Mouse (Mus musculus): ENCODE data around the gene Pitpnm3.
"Not testable (repeated sequence)": the region's sequence is repeated elsewhere in the genome, so short reads cannot be mapped to it uniquely, and the experiment has no call there.

Gene Pitpnm3

GRCm38 (mm10) chr11:72135383-72136158 lies at the start of gene Pitpnm3:
TSS of gene Pitpnm3 (minus strand) at chr11:72135778.
- no peak for DNase-seq (ENCODE audit: low read depth, low spot score)

- DNase-seq (ENCODE audit: low read depth, low spot score) = no peak
These were observed 48.7 kb upstream of the Pitpnm3 start for GRCm38 (mm10) chr11:72184252-72184651.

- DNase-seq (ENCODE audit: low read depth, low spot score) = no peak
These were observed 45.6 kb upstream of the Pitpnm3 start for GRCm38 (mm10) chr11:72181136-72181535.

DNA sequence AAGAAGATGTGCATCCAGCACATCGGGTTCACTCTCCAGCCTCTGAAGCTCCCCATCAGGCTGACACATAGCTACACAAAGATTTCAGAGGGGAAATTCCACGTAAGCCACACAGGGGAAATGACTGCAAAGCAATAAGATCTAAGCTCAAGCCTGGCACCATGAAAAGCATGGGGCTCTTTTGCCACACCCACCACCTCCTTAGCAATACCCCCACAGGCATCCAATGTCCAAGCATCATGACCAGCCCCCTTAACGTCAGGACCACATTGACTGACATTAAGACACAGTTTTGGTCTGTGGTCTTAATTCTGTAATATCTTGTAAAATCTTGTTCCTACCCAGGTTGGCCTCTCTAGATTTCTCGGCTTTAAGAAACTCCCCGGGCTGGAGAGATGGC lies 45.0 kb upstream of the Pitpnm3 start:
- no peak for DNase-seq (ENCODE audit: low read depth, low spot score)

GRCm38 (mm10) chr11:72176553-72176952 lies 41.0 kb upstream of the Pitpnm3 start:
- DNase-seq (ENCODE audit: low read depth, low spot score) = peak; percentile 39

GRCm38 (mm10) chr11:72175966-72176365 lies 40.4 kb upstream of the Pitpnm3 start:
- no peak for DNase-seq (ENCODE audit: low read depth, low spot score)

DNA sequence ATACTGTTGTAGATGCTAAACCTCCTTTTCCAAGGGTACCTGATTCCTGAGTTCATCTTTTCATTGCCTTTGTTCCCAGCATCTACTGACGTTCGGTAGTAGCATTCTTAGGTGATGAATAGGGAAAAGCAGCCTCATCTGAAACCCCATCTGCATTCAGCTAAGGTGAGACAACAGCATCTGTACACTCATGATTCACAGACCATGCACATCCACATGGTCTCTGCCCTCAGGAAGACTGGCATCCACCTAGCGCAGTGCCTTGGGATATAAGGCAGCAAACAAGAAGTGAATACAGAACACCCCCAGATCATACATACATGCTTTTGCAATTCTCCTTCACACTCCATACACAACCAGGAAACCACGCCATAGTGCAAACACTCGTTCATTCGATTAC lies 39.1 kb upstream of the Pitpnm3 start:
- DNase-seq (ENCODE audit: low read depth, low spot score) = no peak

- DNase-seq (ENCODE audit: low read depth, low spot score) = no peak
These were observed 37.9 kb upstream of the Pitpnm3 start for GRCm38 (mm10) chr11:72173506-72173905.

DNA sequence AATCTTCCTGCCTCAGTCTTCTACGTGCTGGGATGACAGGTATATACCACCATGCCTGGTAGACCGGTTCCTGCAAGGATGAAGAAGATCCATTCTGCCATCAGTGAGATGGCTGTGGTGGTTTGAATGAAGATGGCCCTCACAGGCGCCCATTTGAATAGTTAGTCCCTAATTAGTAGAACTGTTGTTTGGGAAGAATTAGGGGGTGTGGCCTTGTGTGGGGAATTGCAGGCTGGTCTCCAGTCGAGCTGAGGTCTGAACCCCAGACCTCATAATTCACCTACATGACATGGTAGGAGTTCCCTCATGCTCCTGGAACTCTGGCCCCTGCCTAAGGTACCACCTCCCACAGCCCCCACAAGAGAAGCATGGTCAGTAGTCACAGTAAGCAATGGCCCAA lies 36.3 kb upstream of the Pitpnm3 start:
- DNase-seq (ENCODE audit: low read depth, low spot score) = not testable (repeated sequence)

DNA sequence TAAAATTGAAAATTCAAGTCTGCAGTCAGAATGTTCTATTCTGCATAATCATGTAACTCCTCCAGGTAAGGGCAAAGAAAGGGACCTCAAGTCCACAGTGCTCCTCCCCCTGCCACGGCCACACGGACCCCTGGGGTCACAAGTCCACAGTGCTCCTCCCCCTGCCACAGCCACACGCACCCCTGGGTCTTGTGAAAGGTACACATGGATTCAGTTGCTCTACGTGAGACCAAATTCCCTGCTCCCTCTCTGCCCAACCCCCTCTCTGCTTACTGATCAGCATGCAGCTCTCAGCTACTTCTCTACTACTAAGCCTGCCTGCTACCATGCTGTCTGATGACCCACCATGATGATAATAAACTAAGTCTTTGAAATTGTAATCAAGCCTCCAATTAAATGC lies 34.3 kb upstream of the Pitpnm3 start:
- no peak for DNase-seq (ENCODE audit: low read depth, low spot score)

- DNase-seq (ENCODE audit: low read depth, low spot score) = no peak
These were observed 27.6 kb upstream of the Pitpnm3 start for GRCm38 (mm10) chr11:72163198-72163597.

DNA sequence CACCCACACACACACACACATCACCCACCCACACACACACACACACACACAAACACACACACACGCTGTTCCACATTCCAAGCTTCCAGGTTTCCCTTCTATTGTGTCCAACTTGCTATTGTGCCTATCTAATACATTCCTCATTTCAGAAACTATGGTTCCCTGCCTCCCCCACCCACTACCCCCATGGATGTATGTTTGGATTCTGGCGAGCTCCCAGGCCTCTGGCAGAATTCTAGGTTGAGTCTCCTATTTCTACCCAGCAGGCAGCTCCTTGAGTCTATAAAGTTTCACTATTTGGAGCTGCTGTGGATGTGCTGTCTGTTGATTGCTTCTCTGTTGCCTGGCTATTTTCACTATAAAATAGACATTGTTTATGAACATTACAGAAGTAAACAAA lies 21.0 kb upstream of the Pitpnm3 start:
- no peak for DNase-seq (ENCODE audit: low read depth, low spot score)

DNA sequence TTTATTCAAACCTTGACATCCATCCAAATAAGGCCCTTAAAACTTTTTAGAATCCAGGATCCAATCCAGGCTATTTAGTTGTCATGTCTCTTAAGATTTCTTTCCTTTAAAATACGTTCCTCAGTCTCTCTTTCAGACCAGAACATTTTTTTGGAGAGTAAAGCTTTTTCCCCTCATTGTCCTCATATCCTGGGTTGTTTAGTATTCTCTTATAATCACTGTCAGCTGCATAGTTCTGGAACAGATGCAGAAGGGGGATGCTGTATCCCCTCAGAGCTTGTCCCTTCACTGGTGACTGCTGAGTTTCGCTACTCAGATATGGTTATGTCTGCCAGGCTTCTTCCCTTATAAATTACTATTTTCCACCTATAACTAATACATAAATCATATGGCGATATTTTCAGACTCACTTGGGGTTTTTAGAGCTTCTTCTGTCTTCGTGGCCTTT lies 20.4 kb upstream of the Pitpnm3 start:
- DNase-seq (ENCODE audit: low read depth, low spot score) = no peak

DNA sequence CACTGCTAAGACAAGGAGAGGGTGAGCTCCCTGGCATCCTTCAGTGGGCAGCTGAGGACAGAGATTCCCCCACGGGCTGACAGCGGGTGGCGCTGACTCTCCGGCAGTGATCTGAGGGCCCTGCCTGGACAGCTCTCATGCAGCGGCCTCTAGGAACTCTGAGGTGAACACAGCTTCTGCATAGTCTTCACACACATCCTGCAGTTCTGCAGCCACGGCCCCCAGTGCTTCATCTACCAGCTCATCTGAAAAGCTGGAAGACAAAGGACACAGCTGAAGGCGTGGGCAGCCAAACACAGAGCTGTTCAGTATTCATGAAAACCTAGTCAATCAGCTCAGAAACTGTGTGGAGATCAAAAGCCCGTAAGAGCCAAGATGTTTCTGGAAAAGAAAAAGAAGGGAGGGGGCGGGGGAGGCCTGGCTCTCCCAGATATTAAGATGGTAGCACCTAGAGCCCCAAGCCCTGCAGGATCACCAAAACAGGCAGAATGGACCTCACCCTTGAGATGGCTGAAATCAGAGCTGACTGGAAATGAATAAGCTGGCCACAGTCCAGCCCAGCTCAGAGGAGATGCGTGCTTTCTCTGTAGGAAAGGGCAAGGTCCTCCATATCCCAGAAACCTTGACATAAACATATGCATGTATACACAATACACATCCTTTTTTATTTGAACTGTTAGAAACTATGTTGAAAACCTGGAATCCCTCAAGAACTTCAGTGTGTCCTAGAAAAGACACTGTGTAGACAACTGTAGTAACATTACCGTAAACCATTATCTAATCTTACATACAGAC lies 19.8 kb upstream of the Pitpnm3 start:
- DNase-seq (ENCODE audit: low read depth, low spot score) = no peak

- DNase-seq (ENCODE audit: low read depth, low spot score) = no peak
These were observed 17.7 kb upstream of the Pitpnm3 start for GRCm38 (mm10) chr11:72153122-72153862.

DNA sequence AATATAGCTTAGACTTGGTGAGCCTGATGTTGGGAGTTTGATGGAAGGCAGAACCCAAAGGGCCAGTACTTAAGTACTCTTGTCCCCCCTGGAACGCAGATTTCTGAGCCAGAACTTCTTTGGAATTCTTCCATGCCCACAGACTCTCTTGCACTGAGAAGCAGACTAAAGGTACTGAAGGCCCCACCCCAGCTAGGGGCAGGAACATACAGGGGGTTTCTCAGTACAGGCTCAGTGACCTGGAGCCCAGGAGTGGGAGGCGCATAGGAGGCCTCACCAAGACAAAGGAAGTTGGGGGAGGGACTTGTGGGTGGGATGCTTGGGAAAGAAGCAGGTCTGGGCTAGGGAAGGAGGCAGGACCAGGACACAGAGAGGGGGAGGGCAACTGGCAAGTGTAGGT lies 15.5 kb upstream of the Pitpnm3 start:
- no peak for DNase-seq (ENCODE audit: low read depth, low spot score)

- DNase-seq (ENCODE audit: low read depth, low spot score) = no peak
These were observed 12.3 kb upstream of the Pitpnm3 start for GRCm38 (mm10) chr11:72147910-72148309.

DNA sequence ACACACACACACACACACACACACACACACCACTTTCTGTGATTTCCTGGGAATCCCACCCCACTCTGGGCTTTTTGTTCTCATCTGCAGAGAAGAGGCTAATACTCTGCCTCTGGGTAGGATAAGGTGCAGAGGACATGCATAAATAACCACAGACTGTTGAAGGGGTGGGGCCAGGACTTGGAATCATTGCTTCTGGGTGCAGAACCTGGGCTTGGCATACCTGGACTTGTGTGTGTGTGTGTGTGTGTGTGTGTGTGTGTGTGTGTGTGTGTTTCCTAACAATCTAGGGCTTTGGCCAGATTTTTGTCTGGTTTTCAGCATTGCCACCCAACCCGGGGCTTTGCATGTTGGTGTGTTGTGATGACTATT lies 10.3 kb upstream of the Pitpnm3 start:
- no peak for DNase-seq (ENCODE audit: low read depth, low spot score)

DNA sequence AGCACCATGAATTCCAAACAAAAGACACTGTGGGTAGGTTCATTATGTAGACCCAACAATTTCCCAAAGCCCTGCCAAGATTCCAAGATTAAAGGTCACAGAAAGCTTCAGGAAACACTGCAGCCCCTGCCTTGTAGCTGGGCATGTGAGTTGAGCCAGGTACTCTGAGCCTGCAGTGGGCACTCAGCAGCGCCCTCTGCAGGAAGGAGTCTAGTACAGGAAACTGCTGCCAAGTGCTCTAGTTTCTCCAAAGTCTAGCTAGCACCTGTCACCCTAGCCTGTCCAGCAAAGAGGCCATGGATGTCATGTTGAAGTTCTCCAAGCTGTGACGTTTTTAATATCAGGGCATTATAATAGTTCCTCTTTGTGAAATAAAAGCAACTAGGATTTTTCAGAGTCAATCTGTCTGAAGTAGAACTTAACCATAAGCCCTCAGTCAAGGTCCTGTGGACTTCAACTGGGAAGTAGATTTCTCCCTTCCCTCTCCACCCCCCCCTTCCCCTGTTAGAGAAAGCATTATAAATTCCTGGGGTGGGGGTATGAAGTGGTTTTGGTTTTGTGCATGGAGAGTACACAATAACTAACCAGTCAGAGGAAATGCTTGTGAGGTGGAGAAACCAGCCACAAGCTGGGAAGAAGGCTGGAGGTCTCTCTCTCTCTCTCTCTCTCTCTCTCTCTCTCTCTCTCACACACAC lies 9.8 kb upstream of the Pitpnm3 start:
- peak; percentile 63 for DNase-seq (ENCODE audit: low read depth, low spot score)

DNA sequence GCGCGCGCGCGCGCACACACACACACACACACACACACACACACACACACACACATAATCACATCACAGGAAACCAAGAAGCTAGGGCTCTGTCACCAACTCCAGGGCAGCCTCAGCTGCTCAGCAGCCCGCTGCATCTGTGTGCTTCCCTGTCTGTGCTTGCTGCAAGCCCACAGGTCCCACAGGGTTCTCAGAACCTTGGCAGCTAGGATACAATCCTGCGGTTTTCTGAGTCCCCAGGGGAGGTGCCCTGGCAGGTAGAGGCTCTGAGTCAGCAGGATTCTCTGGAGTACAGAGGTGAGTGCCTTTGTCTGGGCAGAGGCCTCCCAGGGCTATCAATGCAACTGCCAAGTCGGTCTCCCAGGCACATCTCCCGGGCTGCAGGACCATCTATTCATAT lies 7.3 kb upstream of the Pitpnm3 start:
- no peak for DNase-seq (ENCODE audit: low read depth, low spot score)

GRCm38 (mm10) chr11:72140198-72140597 lies 4.6 kb upstream of the Pitpnm3 start:
- DNase-seq (ENCODE audit: low read depth, low spot score) = no peak

All from mesoderm, embryonic 11.5 days (tissue).